In the genomic region with DNA sequence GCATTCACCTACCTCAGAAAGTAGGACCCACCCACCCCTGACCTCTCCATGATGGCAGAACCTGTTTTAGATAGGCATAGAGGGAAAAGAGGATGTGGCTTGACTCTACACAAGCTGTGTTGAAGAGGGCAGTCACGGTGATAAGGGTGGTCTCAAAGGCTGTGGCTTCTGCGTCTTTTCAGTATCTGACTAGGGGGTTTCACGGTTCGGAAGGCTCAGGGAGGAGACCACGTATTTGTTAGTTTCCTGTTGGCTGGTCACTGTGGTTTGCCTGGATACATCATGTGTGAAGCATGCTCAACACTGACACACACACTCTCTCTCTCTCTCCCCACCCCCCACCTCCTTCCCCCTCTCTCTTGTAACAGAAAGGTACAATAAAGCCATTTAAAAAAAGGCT, we compare ENCODE assay signal across 12 mouse cellular contexts.
DNase-seq lines count a peak whose midpoint lies in the region; ATAC-seq and TF ChIP-seq lines count a peak whose summit lies in the region.
"Had no signal": no experiment of that assay in that cellular context is flagged by ENCODE, and none has a peak within 500 bp of the region (broad histone marks: within the 10 kb centered on the region; RNA-seq: fewer than 3 reads in every experiment).

No protein-coding gene starts in this region.

- TF ChIP-seq CTCF in bone marrow macrophage, adult 2 months (IDR thresholded peaks at IDR 0.05; ENCODE audit: low read depth, low read length) = no peak

- H3K36me3 ChIP-seq in midbrain, embryonic 14.5 days (ENCODE audit: control insufficient read depth, insufficient read depth, low read length) = no peaks in the 10 kb centered on the region
- H3K36me3 ChIP-seq: heart, embryonic 15.5 days; hindbrain, embryonic 13.5 days had no signal

- no peak overlapping the region for H3K9ac ChIP-seq in midbrain, embryonic 14.5 days (replicated peaks; ENCODE audit: low read length)
- H3K9ac ChIP-seq: heart, embryonic 15.5 days; hindbrain, embryonic 13.5 days had no signal

- WGBS in midbrain, embryonic 14.5 days = 75% methylated on average over 5 of the region's 5 CpGs

- peak; percentile 57 to 64 for DNase-seq in spleen, postnatal 36 days (ENCODE audit: low spot score in 2 of 2)
- DNase-seq in spleen, postnatal 4 days (ENCODE audit: low spot score in 2 of 2) = no peak
- no peak for DNase-seq in testis, postnatal 10 days (ENCODE audit: low spot score)
- DNase-seq in kidney, postnatal 14 days = no peak
- DNase-seq in midbrain, embryonic 14.5 days = no peak
- DNase-seq: cerebellum, adult 9-11 months; kidney, adult 18-20 months had no signal

- H3K9me3 ChIP-seq in midbrain, embryonic 14.5 days (ENCODE audit: control insufficient read depth, low read length) = no peaks in the 10 kb centered on the region
- H3K9me3 ChIP-seq: heart, embryonic 15.5 days had no signal

- no peaks in the 10 kb centered on the region for H3K27me3 ChIP-seq in midbrain, embryonic 14.5 days (ENCODE audit: control insufficient read depth, insufficient read depth, low read length)
- H3K27me3 ChIP-seq: CH12.LX; heart, embryonic 15.5 days; hindbrain, embryonic 13.5 days had no signal

- H3K27ac ChIP-seq in bone marrow macrophage, adult 2 months (ENCODE audit: insufficient read depth, low read depth, low read length) = peak overlapping the region; percentile 49
- H3K27ac ChIP-seq in midbrain, embryonic 14.5 days (replicated peaks; ENCODE audit: low read depth, low read length) = no peak overlapping the region
- H3K27ac ChIP-seq: heart, embryonic 15.5 days; hindbrain, embryonic 13.5 days had no signal

- ATAC-seq in megakaryocyte, adult 5-6 weeks (ENCODE audit: poor library complexity, severe bottlenecking) = peak; percentile 27; the same call in 1 of the 2 replicates
- ATAC-seq in midbrain, embryonic 14.5 days (ENCODE audit: low FRiP score, low TSS enrichment) = no peak

- no peak for TF ChIP-seq POLR2A in bone marrow macrophage, adult 2 months (IDR thresholded peaks at IDR 0.05; ENCODE audit: borderline replicate concordance, low read depth, low read length)

- peaks cover 42% of the 10 kb centered on the region for H3K4me1 ChIP-seq in bone marrow macrophage, adult 2 months (ENCODE audit: control insufficient read depth, insufficient read depth, low read length)
- H3K4me1 ChIP-seq in midbrain, embryonic 14.5 days (ENCODE audit: control insufficient read depth, insufficient read depth, low read length) = no peaks in the 10 kb centered on the region
- H3K4me1 ChIP-seq: heart, embryonic 15.5 days; hindbrain, embryonic 13.5 days had no signal

- no peak overlapping the region for H3K4me2 ChIP-seq in midbrain, embryonic 14.5 days (ENCODE audit: low read length)
- H3K4me2 ChIP-seq: heart, embryonic 15.5 days; hindbrain, embryonic 13.5 days had no signal

- no peak overlapping the region for H3K4me3 ChIP-seq in bone marrow macrophage, adult 2 months (ENCODE audit: insufficient read depth, low read length)
- no peak overlapping the region for H3K4me3 ChIP-seq in midbrain, embryonic 14.5 days (replicated peaks; ENCODE audit: low read depth, low read length)
- H3K4me3 ChIP-seq: heart, embryonic 15.5 days; hindbrain, embryonic 13.5 days had no signal

Comparison
In these comparisons a context has a peak if more than half of its experiments do, and no peak if none do; other contexts are left out.
1. DNase-seq: peak in spleen, postnatal 36 days (2 of 2); none in spleen, postnatal 4 days (0 of 2), testis, postnatal 10 days (single experiment), kidney, postnatal 14 days (single experiment) and midbrain, embryonic 14.5 days (single experiment).